Mouse (Mus musculus): ENCODE data around the gene Glrx3. TPM values are rescaled to one million over a fixed set of nuclear protein-coding genes. Genes with fewer than 3 reads are reported as not detected.

Gene Glrx3
- polyA plus RNA-seq, 2 experiments from 2014 or later: 128 to 133 TPM

- peak; percentile 99 for ATAC-seq
Observed at GRCm38 (mm10) chr7:137477950-137478620, 40.7 kb downstream of the Glrx3 start.

- ATAC-seq: no peak
Observed at GRCm38 (mm10) chr7:137478621-137478982, 41.2 kb downstream of the Glrx3 start.

- ATAC-seq: no peak
Observed at GRCm38 (mm10) chr7:137480839-137481238, 43.4 kb downstream of the Glrx3 start.

- ATAC-seq: no peak
Observed at GRCm38 (mm10) chr7:137483987-137484386, 46.6 kb downstream of the Glrx3 start.

GRCm38 (mm10) chr7:137488391-137488790, 51.0 kb downstream of the Glrx3 start:
- ATAC-seq: no peak

- ATAC-seq: no peak
Observed at GRCm38 (mm10) chr7:137490711-137491110, 53.3 kb downstream of the Glrx3 start.

- ATAC-seq: no peak
Observed at GRCm38 (mm10) chr7:137492307-137492973, 55.0 kb downstream of the Glrx3 start.

GRCm38 (mm10) chr7:137498736-137499135, 61.3 kb downstream of the Glrx3 start:
- ATAC-seq: no peak

GRCm38 (mm10) chr7:137517588-137517987, 80.2 kb downstream of the Glrx3 start:
- ATAC-seq: no peak

- no peak for ATAC-seq
Observed at GRCm38 (mm10) chr7:137518028-137518576, 80.7 kb downstream of the Glrx3 start.

Other genes starting within 250 kb of the Glrx3 start
- gene Ebf3, start 123.2 kb upstream of the Glrx3 start, polyA plus RNA-seq (2017; shearing (Covaris generic)): not detected
- 1 to 10 TPM; 7.7 to 8.6 TPM for gene 9430038I01Rik, start 26.9 kb upstream of the Glrx3 start, polyA plus RNA-seq (2017; shearing (Covaris generic))